Mouse (Mus musculus) gastrocnemius, adult 2 months (tissue): ENCODE results near the gene Pkd1. TPM values are rescaled to one million over a fixed set of nuclear protein-coding genes. Genes with fewer than 3 reads are reported as not detected.

Experiments
- DNase-seq: peaks from one replicate; pipeline ENCODE4 v3.0.0; 2022
- H3K27ac ChIP-seq: fragments of 200-600 bp; 2 replicates; pipeline ENCODE4 v1.8.1; 2022; ENCODE audit warnings: mild to moderate bottlenecking
- H3K4me3 ChIP-seq: fragments of 200-600 bp; 2 replicates; pipeline ENCODE4 v1.8.1; 2022; ENCODE audit warnings: mild to moderate bottlenecking, moderate library complexity
- CTCF ChIP-seq: fragments of 200-600 bp; IDR thresholded peaks from 2 replicates; pipeline ENCODE4 v1.8.1; 2022; ENCODE audit warnings: antibody characterized with exemption, mild to moderate bottlenecking, moderate library complexity
- intact Hi-C: fragments of 180-260 bp; cut with DNase I; formaldehyde crosslinking; loops from one replicate; pipeline ENCODE4 v1.15.1; 2025
- total RNA-seq, 2 experiments: library from RNA; stranded (reverse); gene quantifications; 2 replicates each; pipeline ENCODE4 v1.2.3; 2021

Gene Pkd1
- total RNA-seq, 2 experiments from 2014 or later: 18.3 to 25.0 TPM

GRCm38 (mm10) chr17:24583599-24584460 is 34.2 kb downstream of the Pkd1 start:
- intact Hi-C loops: no loop called here
- H3K27ac ChIP-seq: no peak overlapping the region
- TF ChIP-seq CTCF: no peak

DNA sequence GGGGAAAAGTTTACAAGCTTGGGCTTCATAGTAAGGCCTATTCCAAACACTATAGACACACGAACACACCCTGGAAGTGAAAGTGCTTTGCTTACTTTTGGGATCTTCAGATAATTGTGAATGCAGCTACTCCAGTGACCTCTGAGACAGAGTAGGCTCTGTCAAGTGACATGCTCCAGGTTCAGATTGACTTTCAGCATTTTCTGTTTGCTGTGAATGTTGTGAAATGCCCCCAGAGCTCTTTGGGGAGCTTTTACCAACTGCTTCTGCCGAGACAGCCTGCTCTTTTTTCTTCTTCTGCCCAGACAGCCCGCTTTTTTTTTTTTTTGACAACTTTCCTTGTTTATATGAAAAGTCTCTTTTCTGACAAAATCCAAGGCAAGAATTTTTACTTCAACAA is 34.9 kb downstream of the Pkd1 start:
- Histone ChIP-seq H3K4me3 (no peak overlapping the region), H3K27ac (no peak overlapping the region)
- intact Hi-C loops: no loop called here
- TF ChIP-seq CTCF: no peak
- DNase-seq: no peak

More at GRCm38 (mm10) chr17:24583599-24584460, 34.2 kb downstream of the Pkd1 start:
- H3K4me3 ChIP-seq: no peak overlapping the region
- no peak for DNase-seq

- DNase-seq: no peak
- no peak overlapping the region for H3K4me3 ChIP-seq
- H3K27ac ChIP-seq: no peak overlapping the region
- TF ChIP-seq CTCF: no peak
- intact Hi-C loops: no loop called here
Measured at GRCm38 (mm10) chr17:24586532-24586931, 36.9 kb downstream of the Pkd1 start.

DNA sequence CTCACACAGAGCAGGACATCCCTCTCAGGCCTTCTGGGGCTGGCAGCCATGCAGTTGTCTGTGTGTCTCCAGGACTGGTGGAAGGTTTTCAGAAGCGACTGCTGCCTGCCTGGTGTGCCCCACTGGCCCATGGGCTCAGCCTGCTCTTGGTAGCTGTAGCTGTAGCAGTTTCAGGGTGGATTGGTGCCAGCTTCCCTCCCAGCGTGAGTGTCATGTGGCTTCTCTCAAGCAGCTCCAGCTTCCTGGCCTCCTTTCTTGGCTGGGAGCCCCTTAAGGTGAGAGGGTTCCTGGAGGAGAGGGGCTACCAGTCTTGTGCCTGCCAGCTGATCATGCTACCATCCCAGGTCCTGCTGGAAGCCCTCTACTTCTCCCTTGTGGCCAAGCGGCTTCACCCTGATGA is 41.3 kb downstream of the Pkd1 start:
- TF ChIP-seq CTCF: no peak
- peak; percentile 48 for DNase-seq
- no peak overlapping the region for H3K27ac ChIP-seq
- intact Hi-C loops: no loop called here
- no peak overlapping the region for H3K4me3 ChIP-seq

- Histone ChIP-seq H3K4me3 (no peak overlapping the region), H3K27ac (no peak overlapping the region)
- no peak for DNase-seq
- TF ChIP-seq CTCF: no peak
- intact Hi-C loops: no loop called here
Measured at GRCm38 (mm10) chr17:24591695-24592094, 42.1 kb downstream of the Pkd1 start.

- Histone ChIP-seq H3K27ac (no peak overlapping the region), H3K4me3 (no peak overlapping the region)
- DNase-seq: no peak
- no peak for TF ChIP-seq CTCF
- intact Hi-C loops: no loop called here
Measured at GRCm38 (mm10) chr17:24593248-24593647, 43.6 kb downstream of the Pkd1 start.

DNA sequence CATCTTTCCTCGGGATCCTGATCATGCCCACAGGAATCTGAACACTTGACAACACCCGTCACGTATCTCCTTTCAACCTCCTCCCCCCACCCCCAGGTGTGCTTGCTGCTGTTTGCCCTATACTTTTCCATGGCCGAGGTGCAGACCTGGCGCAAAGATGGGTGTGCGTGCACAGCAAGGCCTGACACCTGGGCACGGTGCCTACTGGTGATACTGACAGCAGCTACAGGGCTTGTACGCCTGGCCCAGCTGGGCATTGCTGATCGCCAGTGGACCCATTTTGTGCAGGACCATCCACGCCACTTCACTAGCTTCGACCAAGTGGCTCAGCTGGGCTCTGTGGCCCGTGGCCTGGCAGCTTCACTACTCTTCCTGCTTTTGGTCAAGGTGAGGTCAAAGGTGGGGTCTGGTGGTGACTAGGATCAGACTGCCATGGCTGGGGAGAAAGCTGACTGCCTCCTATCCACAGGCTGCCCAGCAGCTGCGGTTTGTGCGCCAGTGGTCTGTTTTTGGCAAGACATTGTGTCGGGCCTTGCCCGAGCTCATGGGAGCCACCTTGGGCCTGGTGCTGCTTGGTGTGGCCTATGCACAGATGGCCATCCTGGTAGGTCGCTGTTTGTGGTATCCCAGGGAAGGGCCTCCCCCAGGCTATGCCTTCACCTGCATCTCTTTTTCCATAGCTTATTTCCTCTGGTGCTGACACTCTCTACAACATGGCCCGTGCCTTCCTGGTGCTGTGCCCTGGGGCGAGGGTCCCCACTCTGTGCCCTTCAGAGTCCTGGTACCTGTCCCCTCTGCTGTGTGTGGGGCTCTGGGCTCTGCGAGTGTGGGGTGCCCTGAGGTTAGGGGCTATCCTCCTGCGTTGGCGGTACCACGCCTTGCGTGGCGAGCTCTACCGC is 44.6 kb downstream of the Pkd1 start:
- DNase-seq: no peak
- Histone ChIP-seq H3K4me3 (no peak overlapping the region), H3K27ac (no peak overlapping the region)
- TF ChIP-seq CTCF: no peak
- intact Hi-C loops: no loop called here

GRCm38 (mm10) chr17:24595126-24596072 is 45.8 kb downstream of the Pkd1 start:
- TF ChIP-seq CTCF: peak; percentile 17; the same call in 1 of the 2 replicates
- Histone ChIP-seq H3K27ac (no peak overlapping the region), H3K4me3 (no peak overlapping the region)
- no peak for DNase-seq
- intact Hi-C loops: no loop called here

DNA sequence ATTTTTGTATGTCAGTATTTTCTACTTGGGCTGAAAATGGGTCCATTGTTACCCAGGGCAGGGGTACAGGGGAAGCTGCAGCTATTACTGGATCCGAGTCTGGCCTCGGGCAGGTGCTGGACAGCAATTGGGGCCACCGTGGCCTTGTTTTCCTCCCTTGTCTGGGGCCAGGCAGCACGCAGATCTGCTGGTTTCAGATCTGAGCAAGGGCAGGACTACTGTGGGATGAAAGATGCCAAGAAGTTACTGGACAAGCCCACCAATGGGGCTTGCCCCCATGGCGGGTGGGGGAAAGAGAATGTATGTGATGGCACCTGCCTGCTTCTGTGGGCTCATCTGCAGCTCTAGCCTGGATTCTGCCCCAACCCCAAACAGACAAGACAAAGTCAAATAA is 46.4 kb downstream of the Pkd1 start:
- intact Hi-C loops: no loop called here
- TF ChIP-seq CTCF: no peak
- Histone ChIP-seq H3K27ac (no peak overlapping the region), H3K4me3 (no peak overlapping the region)
- DNase-seq: no peak

GRCm38 (mm10) chr17:24596471-24597183 is 47.0 kb downstream of the Pkd1 start:
- Histone ChIP-seq H3K4me3 (no peak overlapping the region), H3K27ac (no peak overlapping the region)
- no peak for TF ChIP-seq CTCF
- no peak for DNase-seq
- intact Hi-C loops: no loop called here

DNA sequence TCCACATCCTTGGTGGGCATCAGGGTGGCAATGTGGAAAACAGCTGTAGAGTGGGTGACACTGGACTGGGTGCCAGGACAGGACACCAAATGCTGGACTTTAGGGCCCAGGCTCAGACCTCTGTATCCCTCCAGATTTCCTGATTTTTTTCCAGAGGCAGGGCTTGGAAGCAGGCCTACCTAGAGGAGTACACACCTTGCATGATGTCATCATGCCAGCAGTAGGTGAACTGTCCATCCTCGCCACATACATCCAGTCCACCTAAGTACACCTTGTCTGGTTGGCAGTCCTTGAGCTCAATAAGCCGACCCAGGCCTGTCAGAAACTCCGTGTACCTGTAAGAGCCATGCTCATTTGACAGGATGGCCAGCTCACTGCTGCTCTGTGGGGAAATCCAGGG is 48.4 kb downstream of the Pkd1 start:
- intact Hi-C loops: no loop called here
- TF ChIP-seq CTCF: no peak
- no peak overlapping the region for H3K27ac ChIP-seq
- H3K4me3 ChIP-seq: no peak overlapping the region
- no peak for DNase-seq
